Mouse (Mus musculus): ENCODE results near the gene Fam173b. TPM values are rescaled to one million over a fixed set of nuclear protein-coding genes. Genes with fewer than 3 reads are reported as not detected.

The Fam173b gene
- polyA plus RNA-seq, 1 experiment from 2014 or later: 9.3 TPM

- 52% methylated on average over 7 of the region's 7 CpGs for WGBS (ENCODE audit: insufficient replicate concordance)
- TF ChIP-seq CTCF (IDR thresholded peaks at IDR 0.05; ENCODE audit: low read depth) (no peak), EP300 (IDR thresholded peaks at IDR 0.05; ENCODE audit: low read depth) (no peak)
These were observed 16.4 kb upstream of the Fam173b start for GRCm38 (mm10) chr15:31585238-31585637.

GRCm38 (mm10) chr15:31586088-31586487 is 15.6 kb upstream of the Fam173b start:
- H3K36me3 ChIP-seq (replicated peaks; ENCODE audit: insufficient read depth, low read length): peaks cover 19% of the 10 kb centered on the region
- no peak overlapping the region for H3K9ac ChIP-seq (replicated peaks)
- no peaks in the 10 kb centered on the region for H3K9me3 ChIP-seq (ENCODE audit: low read length)
- H3K27ac ChIP-seq (ENCODE audit: low read depth): no peak overlapping the region
- WGBS (ENCODE audit: insufficient replicate concordance): 69% methylated on average over 5 of the region's 5 CpGs
- no peak overlapping the region for H3K4me2 ChIP-seq (ENCODE audit: low read depth, low read length)
- DNase-seq (no peak), ATAC-seq (no peak)
- TF ChIP-seq EP300 (IDR thresholded peaks at IDR 0.05; ENCODE audit: low read depth) (no peak; the same call in 1 of the 2 replicates), CTCF (IDR thresholded peaks at IDR 0.05; ENCODE audit: low read depth) (no peak)
- H3K4me3 ChIP-seq (ENCODE audit: low read depth, low read length): no peak overlapping the region
- no peaks in the 10 kb centered on the region for H3K27me3 ChIP-seq (ENCODE audit: insufficient read depth, low read length)
- H3K4me1 ChIP-seq (ENCODE audit: insufficient read depth): peaks cover 6% of the 10 kb centered on the region; the same call in 1 of the 2 replicates

More at GRCm38 (mm10) chr15:31585238-31585637, 16.4 kb upstream of the Fam173b start:
- no peaks in the 10 kb centered on the region for H3K9me3 ChIP-seq (ENCODE audit: low read length)
- H3K4me2 ChIP-seq (ENCODE audit: low read depth, low read length): no peak overlapping the region
- no peak overlapping the region for H3K9ac ChIP-seq (replicated peaks)
- DNase-seq: no peak
- ATAC-seq: no peak
- H3K36me3 ChIP-seq (replicated peaks; ENCODE audit: insufficient read depth, low read length): peaks cover 10% of the 10 kb centered on the region
- peaks cover 6% of the 10 kb centered on the region; the same call in 1 of the 2 replicates for H3K4me1 ChIP-seq (ENCODE audit: insufficient read depth)
- H3K27me3 ChIP-seq (ENCODE audit: insufficient read depth, low read length): no peaks in the 10 kb centered on the region
- H3K4me3 ChIP-seq (ENCODE audit: low read depth, low read length): no peak overlapping the region
- no peak overlapping the region for H3K27ac ChIP-seq (ENCODE audit: low read depth)

GRCm38 (mm10) chr15:31586519-31586918 is 15.1 kb upstream of the Fam173b start:
- H3K27ac ChIP-seq (ENCODE audit: low read depth): no peak overlapping the region
- H3K27me3 ChIP-seq (ENCODE audit: insufficient read depth, low read length): no peaks in the 10 kb centered on the region
- no peak overlapping the region for H3K4me3 ChIP-seq (ENCODE audit: low read depth, low read length)
- TF ChIP-seq CTCF (IDR thresholded peaks at IDR 0.05; ENCODE audit: low read depth) (peak; percentile 100), EP300 (IDR thresholded peaks at IDR 0.05; ENCODE audit: low read depth) (no peak)
- peak; percentile 93 for DNase-seq
- no peaks in the 10 kb centered on the region for H3K9me3 ChIP-seq (ENCODE audit: low read length)
- H3K36me3 ChIP-seq (replicated peaks; ENCODE audit: insufficient read depth, low read length): peaks cover 23% of the 10 kb centered on the region
- peaks cover 6% of the 10 kb centered on the region; the same call in 1 of the 2 replicates for H3K4me1 ChIP-seq (ENCODE audit: insufficient read depth)
- no peak overlapping the region for H3K9ac ChIP-seq (replicated peaks)
- WGBS (ENCODE audit: insufficient replicate concordance): 7% methylated on average over 4 of the region's 4 CpGs
- no peak overlapping the region for H3K4me2 ChIP-seq (ENCODE audit: low read depth, low read length)
- ATAC-seq: peak; percentile 45

GRCm38 (mm10) chr15:31587789-31588188 is 13.9 kb upstream of the Fam173b start:
- peaks cover 6% of the 10 kb centered on the region; the same call in 1 of the 2 replicates for H3K4me1 ChIP-seq (ENCODE audit: insufficient read depth)
- TF ChIP-seq EP300 (IDR thresholded peaks at IDR 0.05; ENCODE audit: low read depth): no peak
- TF ChIP-seq CTCF (IDR thresholded peaks at IDR 0.05; ENCODE audit: low read depth): no peak
- H3K4me2 ChIP-seq (ENCODE audit: low read depth, low read length): no peak overlapping the region
- H3K9ac ChIP-seq (replicated peaks): no peak overlapping the region
- H3K27ac ChIP-seq (ENCODE audit: low read depth): no peak overlapping the region
- WGBS (ENCODE audit: insufficient replicate concordance): 49% methylated on average over 2 of the region's 2 CpGs
- no peaks in the 10 kb centered on the region for H3K9me3 ChIP-seq (ENCODE audit: low read length)
- H3K4me3 ChIP-seq (ENCODE audit: low read depth, low read length): no peak overlapping the region
- DNase-seq (no peak), ATAC-seq (no peak)
- peaks cover 36% of the 10 kb centered on the region for H3K36me3 ChIP-seq (replicated peaks; ENCODE audit: insufficient read depth, low read length)
- no peaks in the 10 kb centered on the region for H3K27me3 ChIP-seq (ENCODE audit: insufficient read depth, low read length)

GRCm38 (mm10) chr15:31588989-31589640 is 12.5 kb upstream of the Fam173b start:
- no peak for TF ChIP-seq EP300 (IDR thresholded peaks at IDR 0.05; ENCODE audit: low read depth)
- no peak for TF ChIP-seq CTCF (IDR thresholded peaks at IDR 0.05; ENCODE audit: low read depth)
- Histone ChIP-seq H3K9ac (replicated peaks) (no peak overlapping the region), H3K27me3 (ENCODE audit: insufficient read depth, low read length) (no peaks in the 10 kb centered on the region), H3K9me3 (ENCODE audit: low read length) (no peaks in the 10 kb centered on the region), H3K4me1 (ENCODE audit: insufficient read depth) (0 out of 2 replicates have a peak, but pooled peaks cover 2% of the 10 kb centered on the region), H3K4me2 (ENCODE audit: low read depth, low read length) (no peak overlapping the region), H3K4me3 (ENCODE audit: low read depth, low read length) (no peak overlapping the region), H3K27ac (ENCODE audit: low read depth) (no peak overlapping the region), H3K36me3 (replicated peaks; ENCODE audit: insufficient read depth, low read length) (peaks cover 49% of the 10 kb centered on the region)
- DNase-seq (no peak), ATAC-seq (no peak)
- 72% methylated on average over 8 of the region's 8 CpGs for WGBS (ENCODE audit: insufficient replicate concordance)

GRCm38 (mm10) chr15:31590176-31590575 is 11.5 kb upstream of the Fam173b start:
- 83% methylated on average over 5 of the region's 5 CpGs for WGBS (ENCODE audit: insufficient replicate concordance)
- Histone ChIP-seq H3K4me2 (ENCODE audit: low read depth, low read length) (no peak overlapping the region), H3K9ac (replicated peaks) (no peak overlapping the region), H3K4me1 (ENCODE audit: insufficient read depth) (no peaks in the 10 kb centered on the region), H3K4me3 (ENCODE audit: low read depth, low read length) (no peak overlapping the region), H3K27me3 (ENCODE audit: insufficient read depth, low read length) (no peaks in the 10 kb centered on the region), H3K27ac (ENCODE audit: low read depth) (no peak overlapping the region), H3K9me3 (ENCODE audit: low read length) (no peaks in the 10 kb centered on the region), H3K36me3 (replicated peaks; ENCODE audit: insufficient read depth, low read length) (peaks cover 58% of the 10 kb centered on the region)
- no peak for TF ChIP-seq CTCF (IDR thresholded peaks at IDR 0.05; ENCODE audit: low read depth)
- TF ChIP-seq EP300 (IDR thresholded peaks at IDR 0.05; ENCODE audit: low read depth): no peak
- DNase-seq (no peak), ATAC-seq (no peak)

Data from liver, postnatal 0 days (tissue).